Mouse (Mus musculus) hindbrain, embryonic 11.5 days (tissue): Measurements from ENCODE around the gene Plekhn1. TPM values are rescaled to one million over a fixed set of nuclear protein-coding genes. Genes with fewer than 3 reads are reported as not detected.

Source experiments
- ATAC-seq: fragments of 200-750 bp; cut with Nextera tagmentation; 2 replicates; pipeline ENCODE4 v1.8.0; 2017; ENCODE audit warnings: mild to moderate bottlenecking, moderate TSS enrichment, moderate library complexity; ENCODE audit not compliant: low FRiP score
- DNase-seq: peaks from one replicate; pipeline ENCODE4 v3.0.0-alpha.2; 2015; ENCODE audit warnings: low spot score
- H3K27ac ChIP-seq: fragments of 300-500 bp; sonication (generic); 2 replicates; pipeline ENCODE4 v1.5.1; 2014; ENCODE audit warnings: mild to moderate bottlenecking, low read depth, low read length
- H3K27me3 ChIP-seq: fragments of 300-500 bp; sonication (generic); 2 replicates; pipeline ENCODE4 v1.6.1; 2014; ENCODE audit warnings: mild to moderate bottlenecking, low read length, moderate library complexity, mixed read lengths; ENCODE audit not compliant: control insufficient read depth, insufficient read depth
- H3K36me3 ChIP-seq: fragments of 300-500 bp; sonication (generic); 2 replicates; pipeline ENCODE4 v1.6.1; 2014; ENCODE audit warnings: mild to moderate bottlenecking, low read length, moderate library complexity, mixed read lengths; ENCODE audit not compliant: control insufficient read depth, insufficient read depth
- H3K4me1 ChIP-seq: fragments of 300-500 bp; sonication (generic); replicated peaks from 2 replicates; pipeline ENCODE4 v1.6.1; 2014; ENCODE audit warnings: low read length, mixed read lengths; ENCODE audit not compliant: control insufficient read depth, insufficient read depth
- H3K4me2 ChIP-seq: fragments of 300-500 bp; sonication (generic); replicated peaks from 2 replicates; pipeline ENCODE4 v1.6.1; 2014; ENCODE audit warnings: mild to moderate bottlenecking, low read depth, low read length
- H3K4me3 ChIP-seq: fragments of 300-500 bp; sonication (generic); 2 replicates; pipeline ENCODE4 v1.5.1; 2014; ENCODE audit warnings: low read depth, low read length
- H3K9ac ChIP-seq: fragments of 300-500 bp; sonication (generic); 2 replicates; pipeline ENCODE4 v1.6.1; 2014; ENCODE audit warnings: low read depth, low read length
- H3K9me3 ChIP-seq: fragments of 300-500 bp; sonication (generic); 2 replicates; pipeline ENCODE4 v1.6.1; 2016; ENCODE audit warnings: low read length; ENCODE audit not compliant: control insufficient read depth
- WGBS: fragments of 180-500 bp; shearing (Covaris S2); extraction: QIAGEN DNeasy Blood & Tissue Kit; methylation state at CpG from one replicate; pipeline ENCODE4 v1.1.7; 2014; 5-methylcytosine and 5-hydroxymethylcytosine counted together
- polyA plus RNA-seq: library from polyadenylated mRNA; unstranded; fragments of >200 nt; fragmentation: Nextera tagmentation; extraction: Ambion mirVana; gene quantifications from 2 replicates; pipeline ENCODE4 v1.2.1, GENCODE M21; 2014

Plekhn1 gene
- 17.0 and 17.8 TPM in 2 replicates for polyA plus RNA-seq

GRCm38 (mm10) chr4:156234701-156235213, at the start of gene Plekhn1:
Gene Plekhn1, minus strand, starts transcription at chr4:156234857.
- Histone ChIP-seq H3K9ac (peak within 1 kb of the TSS; percentile 48), H3K27me3 (no peaks in the 10 kb centered on the region), H3K36me3 (peaks cover 15% of the 10 kb centered on the region; the same call in 1 of the 2 replicates), H3K4me2 (peak within 1 kb of the TSS; percentile 87), H3K4me3 (peak within 1 kb of the TSS; percentile 94), H3K27ac (peak within 1 kb of the TSS; percentile 88), H3K9me3 (no peaks in the 10 kb centered on the region), H3K4me1 (0 out of 2 replicates have a peak, but pooled peaks cover 3% of the 10 kb centered on the region)
- under 1% methylated on average over 31 of the region's 48 CpGs for WGBS
- DNase-seq (peak; percentile 86), ATAC-seq (peak; percentile 54)

- peak within 1 kb of the TSS; percentile 2; the same call in 1 of the 2 replicates for H3K4me3 ChIP-seq
Observed at GRCm38 (mm10) chr4:156255078-156255839, 20.6 kb upstream of the Plekhn1 start, which contains the start of gene Samd11. Gene Samd11, minus strand, starts transcription at chr4:156255657.

GRCm38 (mm10) chr4:156254361-156255077, 19.9 kb upstream of the Plekhn1 start:
- Histone ChIP-seq H3K9ac (no peak overlapping the region), H3K4me2 (peak overlapping the region; percentile 6; the same call in 1 of the 2 replicates), H3K4me1 (0 out of 2 replicates have a peak, but pooled peaks cover 2% of the 10 kb centered on the region), H3K27ac (no peak overlapping the region), H3K4me3 (peak overlapping the region; percentile 2; the same call in 1 of the 2 replicates), H3K36me3 (no peaks in the 10 kb centered on the region), H3K9me3 (no peaks in the 10 kb centered on the region), H3K27me3 (peaks cover 22% of the 10 kb centered on the region)
- 2% methylated on average over 30 of the region's 30 CpGs for WGBS
- ATAC-seq (peak; percentile 63; the same call in 1 of the 2 replicates), DNase-seq (peak; percentile 53)

More at GRCm38 (mm10) chr4:156255078-156255839, 20.6 kb upstream of the Plekhn1 start, which contains the start of gene Samd11:
- peak; percentile 43 for DNase-seq
- Histone ChIP-seq H3K27ac (no peak within 1 kb of the TSS), H3K9me3 (no peaks in the 10 kb centered on the region), H3K9ac (no peak within 1 kb of the TSS), H3K4me1 (0 out of 2 replicates have a peak, but pooled peaks cover 2% of the 10 kb centered on the region), H3K36me3 (no peaks in the 10 kb centered on the region), H3K27me3 (peaks cover 22% of the 10 kb centered on the region), H3K4me2 (peak within 1 kb of the TSS; percentile 6; the same call in 1 of the 2 replicates)
- ATAC-seq: peak; percentile 53
- 1% methylated on average over 26 of the region's 26 CpGs for WGBS

GRCm38 (mm10) chr4:156253043-156253442, 18.4 kb upstream of the Plekhn1 start:
- Histone ChIP-seq H3K4me1 (0 out of 2 replicates have a peak, but pooled peaks cover 2% of the 10 kb centered on the region), H3K36me3 (no peaks in the 10 kb centered on the region), H3K27ac (peak overlapping the region; percentile 61; the same call in 1 of the 2 replicates), H3K9ac (no peak overlapping the region), H3K4me3 (no peak overlapping the region), H3K4me2 (no peak overlapping the region), H3K27me3 (peaks cover 22% of the 10 kb centered on the region), H3K9me3 (no peaks in the 10 kb centered on the region)
- DNase-seq: no peak
- ATAC-seq: peak; percentile 46
- WGBS: 46% methylated on average over 7 of the region's 7 CpGs

GRCm38 (mm10) chr4:156252619-156253018, 18.0 kb upstream of the Plekhn1 start:
- DNase-seq (no peak), ATAC-seq (peak; percentile 28; the same call in 1 of the 2 replicates)
- H3K4me2 ChIP-seq: no peak overlapping the region
- peaks cover 22% of the 10 kb centered on the region for H3K27me3 ChIP-seq
- no peak overlapping the region for H3K4me3 ChIP-seq
- H3K4me1 ChIP-seq: 0 out of 2 replicates have a peak, but pooled peaks cover 2% of the 10 kb centered on the region
- H3K9ac ChIP-seq: no peak overlapping the region
- 0 out of 2 replicates have a peak, but pooled peaks cover under 1% of the 10 kb centered on the region for H3K36me3 ChIP-seq
- H3K9me3 ChIP-seq: no peaks in the 10 kb centered on the region
- 38% methylated on average over 3 of the region's 3 CpGs for WGBS
- peak overlapping the region; percentile 61; the same call in 1 of the 2 replicates for H3K27ac ChIP-seq

- Histone ChIP-seq H3K4me2 (no peak overlapping the region), H3K9ac (no peak overlapping the region), H3K4me3 (no peak overlapping the region), H3K36me3 (0 out of 2 replicates have a peak, but pooled peaks cover 3% of the 10 kb centered on the region), H3K9me3 (no peaks in the 10 kb centered on the region), H3K27me3 (peaks cover 22% of the 10 kb centered on the region), H3K27ac (peak overlapping the region; percentile 61; the same call in 1 of the 2 replicates), H3K4me1 (0 out of 2 replicates have a peak, but pooled peaks cover 2% of the 10 kb centered on the region)
- 24% methylated on average over 7 of the region's 7 CpGs for WGBS
- ATAC-seq: 0 out of 2 replicates have a peak, but pooled peaks have one; percentile 12
- no peak for DNase-seq
Observed at GRCm38 (mm10) chr4:156252140-156252539, 17.5 kb upstream of the Plekhn1 start.

- Histone ChIP-seq H3K4me3 (no peak overlapping the region), H3K27me3 (peaks cover 22% of the 10 kb centered on the region), H3K27ac (0 out of 2 replicates have a peak overlapping the region, but pooled peaks have one; percentile 1), H3K4me2 (no peak overlapping the region), H3K36me3 (0 out of 2 replicates have a peak, but pooled peaks cover 8% of the 10 kb centered on the region), H3K9me3 (no peaks in the 10 kb centered on the region), H3K9ac (no peak overlapping the region), H3K4me1 (0 out of 2 replicates have a peak, but pooled peaks cover 2% of the 10 kb centered on the region)
- WGBS: 77% methylated on average over 8 of the region's 8 CpGs
- DNase-seq (no peak), ATAC-seq (no peak)
Observed at GRCm38 (mm10) chr4:156251081-156251480, 16.4 kb upstream of the Plekhn1 start.

- 63% methylated on average over 11 of the region's 11 CpGs for WGBS
- H3K9me3 ChIP-seq: no peaks in the 10 kb centered on the region
- H3K9ac ChIP-seq: no peak overlapping the region
- H3K4me2 ChIP-seq: no peak overlapping the region
- H3K27me3 ChIP-seq: peaks cover 11% of the 10 kb centered on the region; the same call in 1 of the 2 replicates
- DNase-seq (no peak), ATAC-seq (no peak)
- H3K4me3 ChIP-seq: no peak overlapping the region
- no peak overlapping the region for H3K27ac ChIP-seq
- no peaks in the 10 kb centered on the region for H3K4me1 ChIP-seq
- 0 out of 2 replicates have a peak, but pooled peaks cover 9% of the 10 kb centered on the region for H3K36me3 ChIP-seq
Observed at GRCm38 (mm10) chr4:156249567-156249966, 14.9 kb upstream of the Plekhn1 start.
